Mouse (Mus musculus) NIH3T3 (cell line): Measurements from ENCODE around the gene Ankrd66.
A peak's percentile ranks its signal among the peaks of the same experiment; 100 is the strongest.

Experiments used
- DNase-seq: peaks from one replicate; pipeline ENCODE4 v3.0.0-alpha.2; 2012; ENCODE audit warnings: low read depth

Ankrd66 gene

GRCm38 (mm10) chr17:43543539-43543938 is at the start of gene Ankrd66:
Gene Ankrd66 (minus strand): TSS chr17:43543639.
- DNase-seq = no peak

GRCm38 (mm10) chr17:43592296-43593291 is 49.2 kb upstream of the Ankrd66 start:
- DNase-seq = peak; percentile 47

GRCm38 (mm10) chr17:43590531-43590930 is 47.1 kb upstream of the Ankrd66 start:
- no peak for DNase-seq

GRCm38 (mm10) chr17:43589750-43590149 is 46.3 kb upstream of the Ankrd66 start:
- DNase-seq = no peak

GRCm38 (mm10) chr17:43587278-43587677 is 43.8 kb upstream of the Ankrd66 start:
- DNase-seq = no peak

GRCm38 (mm10) chr17:43584771-43585170 is 41.3 kb upstream of the Ankrd66 start:
- no peak for DNase-seq

- DNase-seq = no peak
Observed at GRCm38 (mm10) chr17:43581012-43581467, 37.6 kb upstream of the Ankrd66 start.

GRCm38 (mm10) chr17:43580456-43580855 is 37.0 kb upstream of the Ankrd66 start:
- DNase-seq = no peak

- DNase-seq = no peak
Observed at GRCm38 (mm10) chr17:43573624-43574073, 30.2 kb upstream of the Ankrd66 start.

GRCm38 (mm10) chr17:43569287-43569686 is 25.8 kb upstream of the Ankrd66 start:
- DNase-seq = no peak

GRCm38 (mm10) chr17:43567992-43568888 is 24.8 kb upstream of the Ankrd66 start, which contains the start of gene Pla2g7:
Gene Pla2g7 (plus strand): TSS chr17:43568098.
- peak; percentile 48 for DNase-seq

- peak; percentile 49 for DNase-seq
Observed at GRCm38 (mm10) chr17:43567593-43567991, 24.2 kb upstream of the Ankrd66 start.

GRCm38 (mm10) chr17:43563192-43563987 is 20.0 kb upstream of the Ankrd66 start:
- DNase-seq = no peak

- DNase-seq = peak; percentile 59
Observed at GRCm38 (mm10) chr17:43558678-43559077, 15.2 kb upstream of the Ankrd66 start.

- peak; percentile 64 for DNase-seq
Observed at GRCm38 (mm10) chr17:43557541-43558090, 14.2 kb upstream of the Ankrd66 start.

GRCm38 (mm10) chr17:43557104-43557503 is 13.7 kb upstream of the Ankrd66 start:
- no peak for DNase-seq

GRCm38 (mm10) chr17:43554516-43555403 is 11.3 kb upstream of the Ankrd66 start:
- DNase-seq = peak; percentile 88

- peak; percentile 65 for DNase-seq
Observed at GRCm38 (mm10) chr17:43551122-43551630, 7.7 kb upstream of the Ankrd66 start.

- DNase-seq = no peak
Observed at GRCm38 (mm10) chr17:43544040-43544439, 601 bp upstream of the Ankrd66 start.

GRCm38 (mm10) chr17:43538767-43539166 is 4.7 kb downstream of the Ankrd66 start:
- DNase-seq = peak; percentile 57
